Comparison of ENCODE assay signal across 8 mouse cellular contexts in the genomic region with DNA sequence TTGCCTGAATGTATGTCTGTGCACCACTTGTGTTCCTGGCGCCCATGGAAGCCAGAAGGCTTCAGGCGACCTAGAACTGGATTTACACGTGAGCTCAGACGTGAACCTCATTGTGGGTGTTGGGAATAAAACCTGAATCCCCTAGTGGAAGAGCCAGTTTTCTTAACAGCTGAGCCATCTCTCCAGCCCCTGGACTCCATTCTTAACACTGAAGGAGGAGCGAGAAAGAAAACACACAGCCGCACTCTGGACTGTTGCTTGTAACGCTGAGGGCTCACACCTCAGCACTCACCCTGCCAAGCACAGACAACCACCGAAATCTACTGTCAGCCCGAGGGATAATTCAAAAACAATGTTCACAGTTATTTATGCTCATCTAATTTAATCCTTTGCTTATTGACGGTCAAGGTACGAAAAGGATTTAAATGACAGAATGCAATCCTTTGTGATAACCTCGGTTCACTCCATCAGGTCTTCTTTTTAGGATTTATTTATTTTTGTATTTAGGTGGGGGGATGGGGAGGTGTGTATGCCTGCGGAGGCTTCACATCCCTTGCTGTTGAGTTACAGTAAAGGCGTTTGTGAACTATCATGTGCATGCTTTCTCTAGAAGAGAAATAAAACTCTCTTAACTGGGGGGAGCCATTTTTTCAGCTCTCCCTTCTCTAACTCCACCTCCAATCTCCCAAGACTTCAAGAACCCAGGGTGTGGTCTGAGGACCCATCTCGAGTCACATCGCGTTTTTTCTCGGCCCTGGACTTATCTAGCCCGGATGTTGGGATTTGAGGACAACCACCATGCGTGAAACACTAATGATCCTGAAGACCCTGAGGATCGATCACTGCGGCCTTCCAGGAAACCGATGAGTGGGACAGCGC. TPM values are rescaled to one million over a fixed set of nuclear protein-coding genes. Genes with fewer than 3 reads are reported as not detected.
DNase-seq lines count a peak whose midpoint lies in the region; ATAC-seq lines count a peak whose summit lies in the region.

Gene Zfp639, plus strand, starts transcription at position 764 of the 879 bp plus-strand sequence.

- H3K27me3 ChIP-seq in kidney, embryonic 15.5 days, result no peaks in the 10 kb centered on the region
- H3K27me3 ChIP-seq in limb, embryonic 11.5 days (ENCODE audit: control insufficient read depth, insufficient read depth, low read length), result no peaks in the 10 kb centered on the region
- H3K27me3 ChIP-seq in neural tube, embryonic 15.5 days (replicated peaks), result no peaks in the 10 kb centered on the region

- H3K27ac ChIP-seq in kidney, embryonic 15.5 days, result peak within 1 kb of the TSS; percentile 89
- H3K27ac ChIP-seq in limb, embryonic 11.5 days (replicated peaks; ENCODE audit: low read depth, low read length), result peak within 1 kb of the TSS; percentile 62
- peak within 1 kb of the TSS; percentile 84 for H3K27ac ChIP-seq in neural tube, embryonic 15.5 days (replicated peaks)

- WGBS in kidney, embryonic 15.5 days, result 6% methylated on average over 24 of the region's 24 CpGs
- WGBS in limb, embryonic 11.5 days, result 8% methylated on average over 24 of the region's 24 CpGs
- WGBS in neural tube, embryonic 15.5 days, result 8% methylated on average over 24 of the region's 24 CpGs

- intact Hi-C loops in heart, postnatal 10 days (cut with DNase I), result loop anchor here (2.0 to 5.0 kb wide), 7 partner anchors 19 to 717 kb away; partner anchors contain the start of genes Mfn1 and Pik3ca

- H3K4me2 ChIP-seq in kidney, embryonic 15.5 days, result peak within 1 kb of the TSS; percentile 74
- H3K4me2 ChIP-seq in limb, embryonic 11.5 days (ENCODE audit: low read depth, severe bottlenecking), result peak within 1 kb of the TSS; percentile 57
- H3K4me2 ChIP-seq in neural tube, embryonic 15.5 days, result peak within 1 kb of the TSS; percentile 68

- ATAC-seq in kidney, embryonic 15.5 days (replicated peaks; ENCODE audit: low FRiP score), result no peak; the same call in 1 of the 2 replicates
- ATAC-seq in erythroblast, adult 5-6 weeks (replicated peaks; ENCODE audit: low FRiP score, poor library complexity, severe bottlenecking), result peak; percentile 46; the same call in 1 of the 2 replicates
- peak; percentile 1; the same call in 1 of the 2 replicates for ATAC-seq in limb, embryonic 11.5 days (ENCODE audit: insufficient number of reproducible peaks, low FRiP score, low TSS enrichment, low read depth)
- ATAC-seq in neural tube, embryonic 15.5 days (ENCODE audit: low FRiP score), result peak; percentile 35

- no peaks in the 10 kb centered on the region for H3K9me3 ChIP-seq in kidney, embryonic 15.5 days (replicated peaks)
- H3K9me3 ChIP-seq in limb, embryonic 11.5 days (ENCODE audit: control insufficient read depth, low read length), result no peaks in the 10 kb centered on the region
- H3K9me3 ChIP-seq in neural tube, embryonic 15.5 days (replicated peaks), result no peaks in the 10 kb centered on the region

- H3K9ac ChIP-seq in kidney, embryonic 15.5 days, result peak within 1 kb of the TSS; percentile 94
- H3K9ac ChIP-seq in limb, embryonic 11.5 days (ENCODE audit: low read length), result peak within 1 kb of the TSS; percentile 92
- peak within 1 kb of the TSS; percentile 95 for H3K9ac ChIP-seq in neural tube, embryonic 15.5 days (replicated peaks)

- no peak for DNase-seq in kidney, adult 8-10 months
- DNase-seq in MEL-GATA-1-ER (ENCODE audit: extremely low read depth, low read depth), result peak; percentile 81
- DNase-seq in heart, postnatal 10 days, result no peak
- DNase-seq in limb, embryonic 11.5 days (ENCODE audit: low spot score), result no peak
- no peak for DNase-seq in ovary, adult 18-20 months (ENCODE audit: low spot score)

- H3K4me3 ChIP-seq in kidney, embryonic 15.5 days (replicated peaks), result peak within 1 kb of the TSS; percentile 94
- peak within 1 kb of the TSS; percentile 70 for H3K4me3 ChIP-seq in limb, embryonic 11.5 days (ENCODE audit: low read depth, low read length)
- H3K4me3 ChIP-seq in neural tube, embryonic 15.5 days (replicated peaks), result peak within 1 kb of the TSS; percentile 94

- H3K36me3 ChIP-seq in kidney, embryonic 15.5 days, result peaks cover 6% of the 10 kb centered on the region
- no peaks in the 10 kb centered on the region for H3K36me3 ChIP-seq in limb, embryonic 11.5 days (ENCODE audit: control insufficient read depth, insufficient read depth, low read length)
- no peaks in the 10 kb centered on the region for H3K36me3 ChIP-seq in neural tube, embryonic 15.5 days

- peaks cover 29% of the 10 kb centered on the region for H3K4me1 ChIP-seq in kidney, embryonic 15.5 days
- no peaks in the 10 kb centered on the region for H3K4me1 ChIP-seq in limb, embryonic 11.5 days (ENCODE audit: control insufficient read depth, insufficient read depth, low read length)
- H3K4me1 ChIP-seq in neural tube, embryonic 15.5 days, result peaks cover 40% of the 10 kb centered on the region

RNA-seq across cellular contexts. Expression of gene Zfp639, which starts in this region (rescaled TPM):
- polyA plus RNA-seq in kidney, embryonic 15.5 days (2015; fragmentation: Nextera tagmentation; extraction: Ambion mirVana), result 32.8 and 36.1 TPM in 2 replicates
- 14.4 and 20.3 TPM in 2 replicates for total RNA-seq in erythroblast, adult 5-6 weeks (2015; ENCODE audit: low replicate concordance)
- total RNA-seq in erythroblast, adult 5-6 weeks (2017; ENCODE audit: low replicate concordance), result 10.3 and 11.2 TPM in 2 replicates
- total RNA-seq in heart, postnatal 10 days (2021), result 10 to 100 TPM; 24.0 to 30.2 TPM
- 49.0 and 52.1 TPM in 2 replicates for polyA plus RNA-seq in limb, embryonic 11.5 days (2014; fragmentation: Nextera tagmentation; extraction: Ambion mirVana)
- polyA plus RNA-seq in neural tube, embryonic 15.5 days (2015; fragmentation: Nextera tagmentation; extraction: Ambion mirVana), result 37.0 and 40.8 TPM in 2 replicates
